8 mouse cellular contexts compared by ENCODE assay signal in the genomic region with DNA sequence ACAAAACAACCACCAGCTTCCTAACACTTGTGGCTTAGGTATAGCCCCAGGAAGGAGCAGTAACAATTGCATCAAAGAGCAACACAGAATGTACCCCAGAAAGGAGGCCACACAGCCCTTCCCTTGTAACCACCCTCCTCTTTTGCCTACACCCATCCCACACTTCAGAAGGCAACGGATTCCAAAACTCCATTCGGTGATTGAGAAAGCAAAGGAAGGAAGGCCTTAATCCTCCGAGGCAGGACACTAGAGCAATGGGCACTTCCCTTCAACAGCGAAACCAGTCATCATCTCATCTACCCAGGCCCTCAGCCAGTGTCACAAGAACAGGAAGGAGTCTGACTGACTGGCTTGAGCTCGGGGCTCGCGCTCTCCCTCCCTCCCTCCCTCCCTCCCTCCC.
DNase-seq lines count a peak whose midpoint lies in the region; ATAC-seq and TF ChIP-seq lines count a peak whose summit lies in the region.

No protein-coding gene starts in this region.

- no peaks in the 10 kb centered on the region for H3K27me3 ChIP-seq in hindbrain, embryonic 10.5 days (ENCODE audit: insufficient read depth, poor library complexity, severe bottlenecking)
- H3K27me3 ChIP-seq in hindbrain, embryonic 11.5 days (ENCODE audit: control insufficient read depth, insufficient read depth, low read length) = no peaks in the 10 kb centered on the region
- no peaks in the 10 kb centered on the region for H3K27me3 ChIP-seq in heart, embryonic 12.5 days (replicated peaks)
- no peaks in the 10 kb centered on the region for H3K27me3 ChIP-seq in limb, embryonic 13.5 days
- no peaks in the 10 kb centered on the region for H3K27me3 ChIP-seq in midbrain, embryonic 14.5 days (ENCODE audit: control insufficient read depth, insufficient read depth, low read length)

- TF ChIP-seq CTCF in brain, embryonic 14.5 days (IDR thresholded peaks at IDR 0.05; ENCODE audit: borderline replicate concordance, extremely low read depth, insufficient read depth, insufficient read length) = no peak

- H3K27ac ChIP-seq in hindbrain, embryonic 10.5 days = peak overlapping the region; percentile 54
- H3K27ac ChIP-seq in hindbrain, embryonic 11.5 days (ENCODE audit: low read depth, low read length) = no peak overlapping the region
- peak overlapping the region; percentile 99 for H3K27ac ChIP-seq in heart, embryonic 12.5 days (ENCODE audit: poor library complexity, severe bottlenecking)
- no peak overlapping the region for H3K27ac ChIP-seq in limb, embryonic 13.5 days
- H3K27ac ChIP-seq in midbrain, embryonic 14.5 days (replicated peaks; ENCODE audit: low read depth, low read length) = peak overlapping the region; percentile 52; the same call in 1 of the 2 replicates

- no peak for ATAC-seq in hindbrain, embryonic 11.5 days (ENCODE audit: low FRiP score)
- ATAC-seq in heart, embryonic 12.5 days (ENCODE audit: insufficient number of reproducible peaks, low FRiP score) = peak; percentile 65; the same call in 1 of the 2 replicates
- no peak for ATAC-seq in limb, embryonic 13.5 days (ENCODE audit: low FRiP score, low read depth)
- ATAC-seq in midbrain, embryonic 14.5 days (ENCODE audit: low FRiP score, low TSS enrichment) = no peak

- 7% methylated on average over 7 of the region's 7 CpGs for WGBS in hindbrain, embryonic 10.5 days
- 4% methylated on average over 7 of the region's 7 CpGs for WGBS in hindbrain, embryonic 11.5 days
- WGBS in heart, embryonic 12.5 days = 0% methylated on average over 7 of the region's 7 CpGs
- 15% methylated on average over 4 of the region's 7 CpGs for WGBS in limb, embryonic 13.5 days
- WGBS in midbrain, embryonic 14.5 days = 7% methylated on average over 6 of the region's 7 CpGs

- DNase-seq in hindbrain, embryonic 10.5 days (ENCODE audit: low spot score) = no peak
- no peak for DNase-seq in hindbrain, embryonic 11.5 days (ENCODE audit: low spot score)
- peak; percentile 38 for DNase-seq in brain, embryonic 14.5 days (ENCODE audit: low read depth)
- no peak for DNase-seq in midbrain, embryonic 14.5 days
- DNase-seq in thymus, postnatal 36 days = peak; percentile 53 to 55
- DNase-seq in cerebellum, postnatal 36 days = no peak

- H3K36me3 ChIP-seq in hindbrain, embryonic 10.5 days = no peaks in the 10 kb centered on the region
- no peaks in the 10 kb centered on the region for H3K36me3 ChIP-seq in hindbrain, embryonic 11.5 days (ENCODE audit: control insufficient read depth, insufficient read depth, low read length)
- H3K36me3 ChIP-seq in heart, embryonic 12.5 days = no peaks in the 10 kb centered on the region
- no peaks in the 10 kb centered on the region for H3K36me3 ChIP-seq in limb, embryonic 13.5 days
- no peaks in the 10 kb centered on the region for H3K36me3 ChIP-seq in midbrain, embryonic 14.5 days (ENCODE audit: control insufficient read depth, insufficient read depth, low read length)

- H3K9ac ChIP-seq in hindbrain, embryonic 11.5 days (ENCODE audit: low read depth, low read length) = no peak overlapping the region
- H3K9ac ChIP-seq in heart, embryonic 12.5 days = peak overlapping the region; percentile 74
- no peak overlapping the region for H3K9ac ChIP-seq in limb, embryonic 13.5 days
- no peak overlapping the region for H3K9ac ChIP-seq in midbrain, embryonic 14.5 days (replicated peaks; ENCODE audit: low read length)

- H3K4me1 ChIP-seq in hindbrain, embryonic 10.5 days (replicated peaks) = peaks cover 37% of the 10 kb centered on the region
- H3K4me1 ChIP-seq in hindbrain, embryonic 11.5 days (replicated peaks; ENCODE audit: control insufficient read depth, insufficient read depth, low read length) = peaks cover 8% of the 10 kb centered on the region; the same call in 1 of the 2 replicates
- peaks cover 40% of the 10 kb centered on the region for H3K4me1 ChIP-seq in heart, embryonic 12.5 days (replicated peaks)
- H3K4me1 ChIP-seq in limb, embryonic 13.5 days = peaks cover 26% of the 10 kb centered on the region
- peaks cover 31% of the 10 kb centered on the region for H3K4me1 ChIP-seq in midbrain, embryonic 14.5 days (ENCODE audit: control insufficient read depth, insufficient read depth, low read length)

- no peak for TF ChIP-seq POLR2A in brain, embryonic 14.5 days (IDR thresholded peaks at IDR 0.05; ENCODE audit: borderline replicate concordance, extremely low read depth, insufficient read depth, insufficient read length, poor library complexity, severe bottlenecking)

- no peaks in the 10 kb centered on the region for H3K9me3 ChIP-seq in hindbrain, embryonic 10.5 days
- no peaks in the 10 kb centered on the region for H3K9me3 ChIP-seq in hindbrain, embryonic 11.5 days (ENCODE audit: control insufficient read depth, low read length)
- H3K9me3 ChIP-seq in heart, embryonic 12.5 days (replicated peaks) = no peaks in the 10 kb centered on the region
- H3K9me3 ChIP-seq in limb, embryonic 13.5 days = no peaks in the 10 kb centered on the region
- no peaks in the 10 kb centered on the region for H3K9me3 ChIP-seq in midbrain, embryonic 14.5 days (ENCODE audit: control insufficient read depth, low read length)

- H3K4me2 ChIP-seq in hindbrain, embryonic 11.5 days (replicated peaks; ENCODE audit: low read depth, low read length) = no peak overlapping the region
- H3K4me2 ChIP-seq in heart, embryonic 12.5 days = peak overlapping the region; percentile 73
- H3K4me2 ChIP-seq in limb, embryonic 13.5 days (replicated peaks) = peak overlapping the region; percentile 25; the same call in 1 of the 2 replicates
- H3K4me2 ChIP-seq in midbrain, embryonic 14.5 days (ENCODE audit: low read length) = no peak overlapping the region

- peak overlapping the region; percentile 11; the same call in 1 of the 2 replicates for H3K4me3 ChIP-seq in hindbrain, embryonic 10.5 days
- no peak overlapping the region for H3K4me3 ChIP-seq in hindbrain, embryonic 11.5 days (ENCODE audit: low read depth, low read length)
- peak overlapping the region; percentile 47 for H3K4me3 ChIP-seq in heart, embryonic 12.5 days
- no peak overlapping the region for H3K4me3 ChIP-seq in limb, embryonic 13.5 days
- no peak overlapping the region for H3K4me3 ChIP-seq in midbrain, embryonic 14.5 days (replicated peaks; ENCODE audit: low read depth, low read length)

Comparison
In these comparisons a context has a peak if more than half of its experiments do, and no peak if none do; other contexts are left out.
1. H3K27ac ChIP-seq: peak in hindbrain, embryonic 10.5 days (single experiment), heart, embryonic 12.5 days (single experiment) and midbrain, embryonic 14.5 days (single experiment); none in hindbrain, embryonic 11.5 days (single experiment) and limb, embryonic 13.5 days (single experiment).
2. H3K4me3 ChIP-seq: peak in hindbrain, embryonic 10.5 days (single experiment) and heart, embryonic 12.5 days (single experiment); none in hindbrain, embryonic 11.5 days (single experiment), limb, embryonic 13.5 days (single experiment) and midbrain, embryonic 14.5 days (single experiment).
3. DNase-seq: peak in brain, embryonic 14.5 days (single experiment) and thymus, postnatal 36 days (2 of 2); none in hindbrain, embryonic 10.5 days (single experiment), hindbrain, embryonic 11.5 days (single experiment), midbrain, embryonic 14.5 days (single experiment) and cerebellum, postnatal 36 days (0 of 2).
4. H3K4me2 ChIP-seq: peak in heart, embryonic 12.5 days (single experiment) and limb, embryonic 13.5 days (single experiment); none in hindbrain, embryonic 11.5 days (single experiment) and midbrain, embryonic 14.5 days (single experiment).